Mouse (Mus musculus) ovary, adult 18-20 months (tissue): ENCODE measurements around the gene Fbxo17.
"Not testable (repeated sequence)": the region's sequence is repeated elsewhere in the genome, so short reads cannot be mapped to it uniquely, and the experiment has no call there.

Experiments
- DNase-seq: peaks from one replicate; pipeline ENCODE4 v3.0.0; 2022; ENCODE audit warnings: low spot score, mixed read lengths

Gene Fbxo17

DNA sequence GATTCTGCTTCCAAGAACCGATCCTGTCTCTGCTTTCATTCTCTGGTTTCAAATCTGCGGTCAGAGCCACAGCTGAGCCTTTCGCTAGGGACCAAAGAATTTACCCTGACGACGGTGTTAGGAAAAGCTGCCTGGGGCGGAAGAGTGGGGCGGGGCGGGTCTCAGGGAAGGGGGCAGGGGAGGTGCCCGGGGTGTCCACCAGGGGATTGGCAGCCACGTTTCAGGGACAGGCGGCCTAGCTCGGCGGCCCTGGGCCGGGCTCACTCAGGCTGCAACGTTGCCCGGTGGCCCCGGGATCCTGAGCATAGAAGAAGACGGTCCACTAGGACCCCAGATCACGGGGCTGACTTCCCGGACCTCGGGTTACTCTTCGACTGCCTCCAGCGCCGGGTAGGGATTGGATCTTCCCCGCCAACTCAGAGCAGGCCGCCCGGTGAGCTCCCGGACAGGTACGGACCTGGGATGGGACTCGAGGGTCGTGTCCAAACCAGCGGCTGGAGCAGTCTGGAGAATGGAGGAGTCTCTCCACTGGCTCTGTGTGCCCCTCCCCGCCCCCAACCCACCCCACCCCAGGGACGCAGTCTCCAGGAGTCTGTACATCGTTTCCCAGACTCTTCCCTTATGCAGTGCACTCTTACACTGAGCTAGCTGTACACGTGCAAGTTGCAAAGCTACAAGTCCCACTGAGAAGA, at the start of gene Fbxo17:
Gene Fbxo17 (plus strand): TSS at position 215 of the 692 bp plus-strand sequence.
- peak; percentile 45 for DNase-seq

DNA sequence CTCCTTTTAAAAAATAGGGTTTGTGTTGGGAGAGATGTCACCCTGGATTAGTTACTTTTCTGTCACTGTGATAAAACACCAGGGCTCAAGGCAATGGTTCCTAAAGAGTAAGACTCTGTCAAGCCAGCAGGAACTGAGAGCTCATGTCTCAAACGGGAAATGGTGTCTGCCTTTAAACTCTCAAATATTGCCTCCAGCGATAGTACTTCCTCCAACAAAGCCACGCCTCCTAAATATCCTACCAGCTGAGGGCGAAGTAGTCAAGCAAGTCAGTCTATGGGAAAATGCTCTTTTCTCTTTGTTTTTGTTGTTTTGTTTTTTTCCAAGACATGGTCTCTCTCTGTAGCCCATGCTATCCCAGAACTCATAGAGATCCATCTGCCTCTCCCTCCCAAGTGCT, 45.4 kb upstream of the Fbxo17 start:
- no peak for DNase-seq

DNA sequence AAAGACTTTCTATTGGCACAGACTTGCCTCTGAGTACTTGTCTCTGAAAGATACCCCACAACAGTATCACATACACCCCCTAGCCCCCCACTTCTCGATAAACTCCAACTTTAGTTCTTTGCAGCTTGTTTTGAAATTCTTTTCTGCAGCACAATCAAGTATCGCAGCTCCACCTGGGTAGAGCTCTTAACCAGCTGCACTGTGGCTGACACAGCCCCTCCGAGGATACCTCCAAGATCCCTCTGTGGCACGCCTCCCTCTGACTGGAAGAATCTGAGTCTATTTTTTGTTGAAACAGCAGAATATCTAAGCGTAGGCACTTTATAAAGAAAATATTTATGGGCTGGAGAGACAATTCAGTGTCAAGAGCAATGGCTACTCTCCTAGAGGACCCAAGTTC, 44.3 kb upstream of the Fbxo17 start:
- DNase-seq = no peak

DNA sequence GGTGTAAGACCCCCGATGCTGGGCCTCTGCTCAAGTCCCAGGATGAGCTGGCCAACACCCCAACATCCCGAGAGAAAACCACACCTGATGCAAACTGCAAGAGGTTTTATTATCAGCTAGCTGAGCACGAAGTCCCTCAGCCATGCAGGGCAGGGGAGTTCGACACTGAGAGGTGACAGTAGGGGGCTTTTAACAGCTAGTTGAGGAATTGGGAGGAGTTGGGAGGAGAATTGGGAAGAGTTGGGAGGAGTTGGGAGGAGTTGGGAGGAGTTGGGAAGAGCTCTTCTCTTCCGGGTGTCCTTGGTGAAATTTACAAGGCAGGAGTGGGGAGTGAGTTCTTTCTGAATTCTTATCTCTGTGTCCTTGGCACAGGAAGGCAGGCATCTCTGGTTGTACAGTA, 43.8 kb upstream of the Fbxo17 start:
- not testable (repeated sequence) for DNase-seq

DNA sequence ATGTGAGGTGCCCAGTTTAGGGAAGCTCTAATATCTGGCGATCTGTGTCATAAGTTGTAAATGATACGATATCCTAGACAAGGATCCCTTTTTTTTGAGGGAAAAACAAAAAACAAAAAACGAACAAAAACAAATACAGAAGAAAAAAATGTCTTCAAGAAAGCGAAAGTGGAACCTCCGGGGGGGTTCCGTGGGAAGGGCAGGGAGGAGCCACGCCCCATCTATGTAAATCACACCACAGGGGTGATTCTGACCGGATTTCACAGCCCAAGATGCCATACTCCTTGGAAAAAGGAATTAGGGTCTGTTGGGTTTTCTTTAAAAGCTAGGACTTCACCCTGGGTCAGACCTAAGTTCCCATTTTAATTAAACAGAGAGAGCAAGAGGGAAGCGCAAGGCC, 41.6 kb upstream of the Fbxo17 start:
- no peak for DNase-seq

DNA sequence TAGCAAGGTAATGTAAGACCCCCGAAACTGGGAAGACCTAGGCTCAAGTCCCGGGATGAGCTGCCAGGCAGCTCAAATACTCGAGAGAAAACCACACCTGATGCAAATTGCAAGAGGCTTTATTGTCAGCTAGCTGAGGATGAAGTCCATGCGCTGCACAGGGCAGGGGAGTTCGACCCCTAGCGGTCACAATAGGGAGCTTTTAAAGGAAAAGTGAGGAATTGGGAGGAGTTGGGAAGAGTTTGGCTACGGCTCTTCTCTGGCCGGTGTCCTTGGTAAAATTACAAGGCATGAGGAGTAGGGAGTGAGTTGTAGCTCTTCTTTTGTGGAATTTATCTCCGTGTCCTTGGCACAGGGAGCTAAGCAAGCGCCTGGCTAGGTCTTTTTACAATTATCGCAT, 40.9 kb upstream of the Fbxo17 start:
- DNase-seq = peak; percentile 69

DNA sequence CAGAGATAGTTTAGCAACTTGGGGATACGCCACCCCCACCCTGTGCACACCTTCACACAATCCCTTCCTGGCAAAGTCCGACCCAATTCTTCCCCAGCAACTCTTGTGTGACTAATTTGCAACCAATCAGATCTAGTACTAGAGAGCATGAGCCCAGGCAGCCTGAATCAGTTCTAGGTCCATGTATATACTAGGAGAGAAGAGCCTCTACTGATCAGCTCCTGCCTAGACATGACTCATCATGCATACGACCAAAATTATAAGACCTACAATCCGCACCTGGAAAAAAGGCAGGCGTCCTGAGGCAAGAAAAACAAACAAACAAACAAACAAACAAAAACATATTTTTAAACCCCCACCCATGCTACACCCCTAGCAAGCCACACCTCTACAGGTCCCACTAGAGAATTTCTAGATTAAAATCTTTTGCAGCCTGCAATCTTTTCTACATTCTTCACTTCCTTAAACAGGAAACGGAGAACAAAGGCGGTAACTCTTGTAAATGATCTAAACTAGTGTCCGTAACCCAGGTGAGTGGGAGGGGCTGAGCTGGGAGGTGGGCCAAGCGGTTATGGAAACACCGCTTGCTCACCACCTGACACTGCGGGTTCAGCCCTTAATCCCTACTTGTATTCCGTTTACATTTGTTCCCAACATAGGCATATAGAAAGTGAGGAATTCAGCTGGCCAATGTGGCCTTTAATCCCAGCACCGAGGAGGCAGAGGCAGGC, 39.6 kb upstream of the Fbxo17 start:
- DNase-seq = no peak

DNA sequence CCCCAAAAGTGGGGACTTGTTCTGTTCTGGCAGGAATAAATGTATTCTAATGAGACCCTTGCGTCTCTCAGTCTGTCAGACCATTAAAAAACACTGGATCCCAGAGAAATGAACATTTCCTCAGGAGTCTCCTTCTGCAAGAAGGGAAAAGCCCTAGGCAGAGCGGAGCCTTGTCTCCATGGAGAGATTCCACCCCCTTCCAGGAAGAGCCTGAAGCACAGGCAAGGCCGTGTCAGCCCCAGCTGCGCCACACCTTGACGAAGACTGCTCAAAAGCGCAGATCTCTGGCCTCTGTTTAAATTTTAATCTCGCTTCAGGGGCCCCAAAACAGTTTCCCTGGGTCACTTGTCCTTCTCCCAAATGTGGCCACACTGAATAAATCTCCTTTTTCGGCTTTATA, 39.0 kb upstream of the Fbxo17 start:
- no peak for DNase-seq

DNA sequence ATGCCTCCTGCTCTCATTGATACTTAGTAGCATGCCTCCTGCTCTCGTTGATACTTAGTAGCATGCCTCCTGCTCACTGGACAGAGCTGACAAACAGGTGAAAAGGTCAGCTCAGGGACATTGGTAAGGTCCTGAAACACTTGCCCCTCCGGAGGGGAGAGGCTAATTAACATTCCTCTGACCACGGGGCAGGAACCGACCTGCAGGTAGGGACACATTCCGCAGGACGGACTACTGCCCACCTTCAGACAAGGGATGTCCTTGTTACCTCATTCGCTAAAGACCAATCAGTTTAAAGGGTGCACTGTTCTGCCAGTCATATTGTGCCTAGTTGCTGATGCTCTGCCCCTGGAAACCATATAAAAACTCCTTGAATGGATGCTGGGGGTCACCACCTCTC, 25.5 kb upstream of the Fbxo17 start:
- no peak for DNase-seq

DNA sequence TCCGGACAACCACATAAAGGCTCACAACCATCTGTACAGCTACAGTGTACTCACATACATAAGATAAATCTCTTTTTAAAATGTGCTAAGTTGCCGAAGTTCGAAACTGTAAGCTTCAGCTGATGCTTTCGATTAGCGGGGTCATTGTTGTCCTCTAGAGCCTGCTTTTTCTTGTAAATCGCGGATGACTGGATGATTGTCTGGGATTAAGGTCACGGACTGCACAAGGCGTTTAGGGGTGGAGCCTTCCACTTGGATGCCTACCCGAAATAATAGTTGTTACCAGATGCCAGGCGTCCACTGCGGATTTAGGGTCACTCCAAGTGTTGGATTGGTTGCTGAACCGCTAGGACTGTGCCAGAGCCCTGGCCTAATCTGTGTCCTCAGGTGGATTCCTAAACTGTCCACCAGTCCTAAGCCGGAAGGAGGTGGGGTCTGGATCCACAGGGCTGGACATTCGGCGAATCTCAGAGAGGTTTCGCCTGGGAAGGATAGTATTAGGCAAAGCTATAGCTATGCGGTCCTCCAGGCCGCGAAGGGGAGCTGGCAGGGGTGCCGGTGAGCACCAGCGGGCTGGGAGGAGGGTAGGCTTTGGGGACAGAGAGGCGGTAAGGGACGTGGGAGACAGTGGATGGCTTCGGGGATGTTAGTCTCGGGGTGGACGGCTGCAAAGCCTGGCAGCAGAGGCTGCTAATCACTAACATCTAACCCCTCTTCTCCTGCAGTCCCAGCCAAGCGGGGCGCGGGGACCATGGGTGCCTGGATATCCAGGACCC, 23.9 kb upstream of the Fbxo17 start, which contains the start of gene Fbxo27:
Gene Fbxo27 (plus strand): TSS at position 305 of the 776 bp plus-strand sequence.
- DNase-seq = no peak

DNA sequence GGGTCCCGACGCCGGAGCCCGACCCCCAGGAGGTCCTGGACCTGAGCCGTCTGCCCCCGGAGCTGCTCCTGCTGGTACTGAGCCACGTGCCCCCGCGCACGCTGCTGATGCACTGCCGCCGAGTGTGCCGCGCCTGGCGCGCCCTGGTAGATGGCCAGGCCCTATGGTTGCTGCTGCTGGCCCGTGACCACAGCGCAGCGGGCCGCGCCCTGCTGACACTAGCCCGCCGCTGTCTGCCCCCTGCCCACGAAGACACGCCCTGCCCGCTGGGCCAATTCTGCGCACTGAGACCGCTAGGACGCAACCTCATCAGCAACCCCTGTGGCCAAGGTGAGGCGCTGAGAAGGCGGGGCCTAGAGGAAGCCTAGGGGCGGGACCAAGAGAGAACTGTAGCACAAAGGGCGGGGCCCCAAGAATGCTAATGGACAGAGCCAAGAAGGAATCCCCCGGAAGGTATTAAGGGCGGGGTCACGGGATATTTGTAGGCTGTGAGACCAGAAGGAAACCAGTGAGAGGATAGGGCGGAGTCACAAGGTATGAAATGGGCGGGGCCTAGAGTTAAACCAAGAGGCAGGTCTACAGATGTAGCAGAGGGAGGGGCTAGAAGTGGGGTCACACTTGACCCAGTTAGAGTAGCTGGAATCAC, 23.2 kb upstream of the Fbxo17 start:
- DNase-seq = peak; percentile 52

DNA sequence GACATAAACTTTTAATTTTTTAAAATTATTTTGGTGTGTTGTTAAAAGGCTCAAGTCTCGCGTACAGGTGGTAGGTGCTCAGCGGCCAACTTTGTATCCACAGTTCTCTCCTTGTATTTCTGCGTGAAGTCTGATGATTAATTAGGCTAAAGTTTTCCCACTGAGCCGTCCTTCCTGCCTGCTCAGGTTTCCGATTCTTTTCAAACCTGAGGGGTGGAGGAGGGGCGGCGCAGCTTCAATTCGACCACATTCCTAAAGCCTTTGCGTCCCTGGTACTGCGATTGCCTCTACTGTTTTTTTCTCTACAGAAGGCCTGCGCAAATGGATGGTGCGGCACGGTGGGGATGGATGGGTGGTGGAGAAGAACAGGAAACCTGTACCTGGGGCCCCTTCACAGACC, 22.2 kb upstream of the Fbxo17 start:
- DNase-seq = no peak

DNA sequence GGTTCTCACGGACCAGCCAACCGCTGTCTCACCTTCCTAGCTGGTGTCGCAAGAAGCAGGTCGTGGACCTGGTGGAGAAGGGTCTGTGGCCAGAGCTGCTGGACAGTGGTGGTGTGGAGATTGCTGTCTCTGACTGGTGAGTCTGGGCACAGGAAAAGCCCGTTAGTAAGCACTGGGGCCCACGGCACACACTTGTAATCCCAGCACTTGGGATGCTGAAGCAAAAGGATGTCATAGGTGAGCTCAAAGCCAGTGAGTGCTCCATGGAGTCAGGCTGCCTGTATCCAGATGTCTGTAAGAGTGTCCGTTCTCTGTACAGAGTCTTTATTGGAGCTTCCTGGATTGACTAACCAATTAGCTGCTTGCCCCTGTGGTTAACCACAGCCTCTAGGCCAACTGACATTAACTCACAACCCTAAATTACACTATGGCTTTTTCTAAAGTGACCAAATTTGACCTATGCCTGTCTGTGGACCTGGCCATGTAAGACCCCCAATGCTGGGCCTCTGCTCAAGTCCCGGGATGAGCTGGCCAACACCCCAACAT, 21.6 kb upstream of the Fbxo17 start:
- DNase-seq = no peak

DNA sequence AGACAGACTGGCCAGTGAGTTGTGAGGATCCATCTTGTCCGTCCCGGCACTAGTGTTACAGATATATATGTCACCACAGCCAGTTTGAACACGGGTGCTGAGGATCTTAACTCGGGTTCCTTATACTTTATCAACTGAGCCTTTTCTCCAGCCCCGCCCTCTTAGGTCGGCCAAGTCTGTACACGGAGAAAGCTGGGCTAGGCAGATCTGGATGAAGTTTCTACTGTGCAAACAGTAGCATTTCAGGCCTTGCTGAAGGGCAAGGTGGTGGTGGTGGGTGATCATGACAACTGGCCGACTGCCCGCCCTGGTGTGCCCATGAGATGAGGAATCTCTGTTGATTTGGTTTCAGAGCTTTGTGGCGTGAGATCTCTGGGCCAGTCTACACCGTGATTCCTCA, 19.3 kb upstream of the Fbxo17 start:
- DNase-seq = no peak

DNA sequence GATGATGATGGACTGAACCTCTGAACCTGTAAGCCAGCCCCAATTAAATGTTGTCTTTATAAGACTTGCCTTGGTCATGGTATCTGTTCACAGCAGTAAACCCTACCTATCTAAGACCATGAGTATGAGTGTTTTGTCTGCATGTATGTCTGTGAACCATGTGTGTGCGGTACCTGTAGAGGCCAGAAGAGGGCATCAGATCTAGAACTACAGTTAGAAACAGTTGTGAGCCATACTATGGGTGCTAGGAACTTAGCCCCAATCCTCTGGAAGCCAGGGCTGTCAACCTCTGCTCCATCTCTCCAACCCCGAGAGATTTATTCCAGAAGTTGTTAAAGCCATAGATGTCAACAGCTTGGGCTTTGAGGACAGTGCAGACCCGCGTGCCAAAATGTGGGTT, 16.3 kb upstream of the Fbxo17 start:
- no peak for DNase-seq

DNA sequence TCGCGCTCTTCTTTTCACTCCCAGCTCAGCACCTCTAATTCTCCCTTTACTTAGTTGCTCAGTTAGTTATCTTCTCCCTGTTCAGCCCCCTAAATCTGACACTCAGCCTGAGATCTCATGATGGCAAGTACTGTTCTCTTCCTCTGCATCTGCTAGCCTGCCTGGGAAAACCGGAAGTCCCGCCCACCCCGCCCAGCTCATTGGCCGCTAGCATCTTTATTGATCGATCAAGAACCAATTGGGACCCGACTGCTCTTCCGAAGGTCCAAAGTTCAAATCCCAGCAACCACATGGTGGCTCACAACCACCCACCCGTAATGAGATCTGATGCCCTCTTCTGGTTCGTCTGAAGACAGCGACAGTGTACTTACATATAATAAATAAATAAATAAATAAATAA, 15.3 kb upstream of the Fbxo17 start:
- DNase-seq = not testable (repeated sequence)

DNA sequence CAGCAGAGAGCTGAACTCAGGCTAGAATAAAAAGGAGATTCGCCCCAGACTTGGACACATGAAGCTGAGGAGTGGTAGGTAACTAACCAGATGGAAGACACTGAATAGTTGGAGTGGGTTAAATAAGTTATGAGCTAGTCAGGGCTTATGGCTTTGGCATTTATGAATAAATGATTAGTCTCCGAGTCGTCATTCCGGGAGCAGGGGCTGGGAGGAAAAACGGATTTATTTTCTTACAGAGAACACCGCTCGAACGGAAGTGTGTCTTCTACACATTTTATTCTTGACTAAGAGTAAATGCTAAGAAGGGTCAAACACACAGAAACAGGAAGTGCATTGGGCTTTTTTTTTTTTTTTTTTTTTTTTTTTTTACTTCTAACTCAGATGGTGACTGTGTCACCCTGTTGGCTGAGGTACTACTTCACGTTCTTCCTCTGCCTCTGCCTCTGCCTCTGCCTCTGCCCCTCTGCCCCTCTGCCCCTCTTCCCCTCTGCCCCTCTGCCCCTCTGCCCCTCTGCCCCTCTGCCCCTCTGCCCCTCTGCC, 13.9 kb upstream of the Fbxo17 start:
- no peak for DNase-seq

DNA sequence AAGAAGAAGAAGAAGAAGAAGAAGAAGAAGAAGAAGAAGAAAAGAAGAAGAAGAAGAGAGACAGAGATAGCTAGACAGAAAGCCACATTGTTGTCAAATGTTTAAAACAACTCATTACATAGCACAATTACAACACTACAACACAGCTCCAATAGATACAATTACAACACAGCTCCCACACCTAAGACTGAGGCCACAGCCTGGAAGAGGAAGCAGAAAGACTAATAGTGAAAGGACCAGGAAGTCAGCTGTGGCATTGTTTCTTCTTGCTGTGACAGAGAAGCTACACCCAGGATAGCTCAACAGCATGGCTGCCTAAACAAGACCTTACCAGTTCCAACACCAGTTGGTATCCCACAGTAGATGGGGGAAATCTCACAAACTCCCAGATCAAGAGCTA, 7.2 kb upstream of the Fbxo17 start:
- DNase-seq = no peak

DNA sequence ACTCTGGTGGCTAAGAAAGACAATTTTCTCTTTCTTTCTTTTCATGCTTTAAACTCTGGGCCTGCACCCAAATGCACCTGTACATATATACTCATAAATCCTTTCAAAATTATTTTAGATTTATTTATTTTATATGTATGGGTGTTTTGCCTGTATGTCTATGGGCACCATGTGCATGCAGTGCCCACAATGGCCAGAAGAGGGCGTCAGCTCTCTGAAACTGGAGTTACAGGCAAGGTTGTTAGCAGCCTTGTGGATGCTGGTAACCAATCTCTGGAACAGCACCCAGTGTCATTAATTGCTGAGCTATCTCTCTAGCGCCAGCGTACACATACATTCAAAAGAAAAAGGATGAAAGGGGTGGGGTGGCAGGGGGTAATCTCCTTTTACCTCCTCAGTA, 5.6 kb upstream of the Fbxo17 start:
- no peak for DNase-seq

DNA sequence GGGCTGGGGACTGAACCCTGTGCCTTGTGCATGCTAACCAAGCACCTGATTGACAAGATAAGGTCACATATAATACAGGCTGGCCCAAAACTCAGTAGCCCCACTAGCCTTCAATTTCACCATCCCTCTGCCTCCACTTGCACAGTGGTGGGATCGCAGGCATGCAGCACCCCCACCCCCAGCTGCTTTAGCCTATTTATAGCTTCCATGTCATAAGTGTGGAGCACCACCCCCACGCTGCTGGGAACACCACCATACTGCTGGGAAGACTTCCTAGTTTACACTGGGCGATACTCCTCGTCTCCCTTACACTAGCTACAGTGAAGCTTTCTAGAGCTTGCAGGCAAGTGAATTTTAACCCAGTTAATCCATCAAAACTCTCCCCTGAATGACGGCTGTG, 1.9 kb upstream of the Fbxo17 start:
- no peak for DNase-seq

DNA sequence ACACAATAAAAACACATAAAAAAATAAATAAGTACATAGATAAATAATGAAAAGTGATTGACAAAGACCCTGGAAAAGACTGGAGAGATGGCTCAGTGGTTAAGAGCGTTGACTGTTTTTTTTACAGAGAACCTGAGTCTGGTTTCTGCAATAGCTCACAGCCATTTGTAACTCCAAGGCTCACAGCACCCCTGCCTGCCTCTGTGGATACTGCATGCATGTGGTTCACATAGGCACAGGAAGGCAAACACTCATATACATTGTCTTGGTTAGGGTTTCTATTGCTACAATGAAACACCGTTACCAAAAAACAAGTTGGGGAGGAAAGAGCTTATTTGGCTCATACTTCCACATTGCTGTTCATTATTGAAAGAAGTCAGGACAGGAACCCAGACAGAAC, 1.0 kb upstream of the Fbxo17 start:
- DNase-seq = no peak

DNA sequence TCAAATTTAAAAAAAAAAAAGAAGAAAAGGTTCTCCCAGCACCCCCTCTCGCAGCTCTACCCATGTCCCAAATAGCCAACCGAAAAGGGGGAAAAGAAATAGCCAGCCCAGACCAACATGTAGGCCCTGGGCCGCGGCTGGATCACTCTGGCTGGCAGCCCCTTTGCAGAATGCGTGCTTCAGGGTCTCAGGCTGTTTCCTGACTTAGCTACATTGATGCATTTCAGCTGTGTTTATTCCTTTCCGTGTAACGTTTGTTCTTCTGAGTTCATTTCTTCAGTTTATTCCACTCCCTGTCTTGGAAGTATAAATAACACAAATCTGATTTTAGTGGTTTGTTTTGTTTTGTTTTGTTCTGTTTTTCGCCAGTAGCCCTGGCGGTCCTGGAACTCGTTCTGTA, 1.1 kb downstream of the Fbxo17 start:
- no peak for DNase-seq
